Mouse (Mus musculus) forebrain, embryonic 15.5 days (tissue): ENCODE data around the gene Mon1a. TPM values are rescaled to one million over a fixed set of nuclear protein-coding genes. Genes with fewer than 3 reads are reported as not detected.

ENCODE experiments used
- ATAC-seq: fragments of 200-750 bp; cut with Nextera tagmentation; replicated peaks from 2 replicates; pipeline ENCODE4 v1.8.0; 2017; ENCODE audit warnings: mild to moderate bottlenecking, moderate TSS enrichment, moderate library complexity
- H3K27ac ChIP-seq: fragments of 300-500 bp; sonication (generic); replicated peaks from 2 replicates; pipeline ENCODE4 v1.5.1; 2015; ENCODE audit warnings: mild to moderate bottlenecking, inconsistent platforms
- H3K27me3 ChIP-seq: fragments of 300-500 bp; sonication (generic); 2 replicates; pipeline ENCODE4 v1.6.1; 2015; ENCODE audit warnings: inconsistent platforms
- H3K36me3 ChIP-seq: fragments of 300-500 bp; sonication (generic); 2 replicates; pipeline ENCODE4 v1.6.1; 2015; ENCODE audit warnings: mild to moderate bottlenecking, inconsistent platforms
- H3K4me1 ChIP-seq: fragments of 300-500 bp; sonication (generic); 2 replicates; pipeline ENCODE4 v1.6.1; 2015; ENCODE audit warnings: inconsistent platforms
- H3K4me2 ChIP-seq: fragments of 300-500 bp; sonication (generic); replicated peaks from 2 replicates; pipeline ENCODE4 v1.6.1; 2015; ENCODE audit warnings: mild to moderate bottlenecking, inconsistent platforms
- H3K4me3 ChIP-seq: fragments of 300-500 bp; sonication (generic); 2 replicates; pipeline ENCODE4 v1.5.1; 2015; ENCODE audit warnings: mild to moderate bottlenecking, inconsistent platforms
- H3K9ac ChIP-seq: fragments of 300-500 bp; sonication (generic); replicated peaks from 2 replicates; pipeline ENCODE4 v1.6.1; 2015; ENCODE audit warnings: mild to moderate bottlenecking, inconsistent platforms
- H3K9me3 ChIP-seq: fragments of 300-500 bp; sonication (generic); 2 replicates; pipeline ENCODE4 v1.6.1; 2016; ENCODE audit warnings: inconsistent platforms
- WGBS: fragments of 180-500 bp; shearing (Covaris S2); methylation state at CpG from one replicate; pipeline ENCODE4 v1.1.7; 2015; ENCODE audit warnings: mixed read lengths; 5-methylcytosine and 5-hydroxymethylcytosine counted together
- polyA plus RNA-seq: library from polyadenylated mRNA; unstranded; fragments of >200 nt; fragmentation: Nextera tagmentation; extraction: Ambion mirVana; gene quantifications from 2 replicates; pipeline ENCODE4 v1.2.1, GENCODE M21; 2015

Gene Mon1a
- polyA plus RNA-seq, 1 experiment from 2014 or later = 24.5 TPM

- Histone ChIP-seq H3K9ac (peak within 1 kb of the TSS; percentile 55), H3K27me3 (no peaks in the 10 kb centered on the region), H3K36me3 (no peaks in the 10 kb centered on the region), H3K4me1 (peaks cover 22% of the 10 kb centered on the region), H3K4me2 (peak within 1 kb of the TSS; percentile 65), H3K9me3 (no peaks in the 10 kb centered on the region), H3K27ac (no peak within 1 kb of the TSS), H3K4me3 (peak within 1 kb of the TSS; percentile 53)
- WGBS = 6% methylated on average over 3 of the region's 3 CpGs
- 0 out of 2 replicates have a peak, but pooled peaks have one; percentile 4 for ATAC-seq
Measured at GRCm38 (mm10) chr9:107935374-107935773, 47.4 kb downstream of the Mon1a start, which contains the start of gene Camkv. Gene Camkv (plus strand): TSS chr9:107935674.

- peaks cover 22% of the 10 kb centered on the region for H3K4me1 ChIP-seq
- peak; percentile 62 for ATAC-seq
- H3K27me3 ChIP-seq = no peaks in the 10 kb centered on the region
- no peaks in the 10 kb centered on the region for H3K36me3 ChIP-seq
- H3K4me2 ChIP-seq = peak overlapping the region; percentile 65
- peak overlapping the region; percentile 55 for H3K9ac ChIP-seq
- H3K9me3 ChIP-seq = no peaks in the 10 kb centered on the region
- WGBS = under 1% methylated on average over 41 of the region's 41 CpGs
- peak overlapping the region; percentile 53 for H3K4me3 ChIP-seq
- no peak overlapping the region for H3K27ac ChIP-seq
Measured at GRCm38 (mm10) chr9:107935790-107936214, 47.9 kb downstream of the Mon1a start.

GRCm38 (mm10) chr9:107936215-107936822 lies 48.4 kb downstream of the Mon1a start:
- Histone ChIP-seq H3K9ac (peak overlapping the region; percentile 55), H3K36me3 (no peaks in the 10 kb centered on the region), H3K27ac (no peak overlapping the region), H3K4me3 (peak overlapping the region; percentile 53), H3K9me3 (no peaks in the 10 kb centered on the region), H3K4me2 (peak overlapping the region; percentile 65), H3K4me1 (peaks cover 22% of the 10 kb centered on the region), H3K27me3 (no peaks in the 10 kb centered on the region)
- WGBS = under 1% methylated on average over 29 of the region's 29 CpGs
- ATAC-seq = peak; percentile 48

- Histone ChIP-seq H3K9me3 (no peaks in the 10 kb centered on the region), H3K4me3 (peak overlapping the region; percentile 53), H3K27ac (no peak overlapping the region), H3K36me3 (no peaks in the 10 kb centered on the region), H3K4me2 (peak overlapping the region; percentile 65), H3K4me1 (peaks cover 22% of the 10 kb centered on the region), H3K9ac (peak overlapping the region; percentile 55), H3K27me3 (no peaks in the 10 kb centered on the region)
- no peak for ATAC-seq
- 7% methylated on average over 3 of the region's 3 CpGs for WGBS
Measured at GRCm38 (mm10) chr9:107936831-107937230, 48.9 kb downstream of the Mon1a start.

GRCm38 (mm10) chr9:107947241-107948194 lies 59.6 kb downstream of the Mon1a start:
- H3K4me1 ChIP-seq = peaks cover 17% of the 10 kb centered on the region
- no peaks in the 10 kb centered on the region for H3K9me3 ChIP-seq
- no peak overlapping the region for H3K4me3 ChIP-seq
- no peak overlapping the region for H3K27ac ChIP-seq
- H3K27me3 ChIP-seq = no peaks in the 10 kb centered on the region
- no peak for ATAC-seq
- no peak overlapping the region for H3K9ac ChIP-seq
- no peaks in the 10 kb centered on the region for H3K36me3 ChIP-seq
- no peak overlapping the region for H3K4me2 ChIP-seq
- 87% methylated on average over 31 of the region's 31 CpGs for WGBS

- no peak for ATAC-seq
- 86% methylated on average over 13 of the region's 13 CpGs for WGBS
Measured at GRCm38 (mm10) chr9:107949184-107949921, 61.4 kb downstream of the Mon1a start.

GRCm38 (mm10) chr9:107949922-107950235 lies 61.9 kb downstream of the Mon1a start, which contains the start of gene Traip:
Gene Traip (plus strand): TSS chr9:107950136.
- H3K4me1 ChIP-seq = peaks cover 17% of the 10 kb centered on the region
- H3K27me3 ChIP-seq = no peaks in the 10 kb centered on the region
- peak within 1 kb of the TSS; percentile 89 for H3K27ac ChIP-seq
- peak within 1 kb of the TSS; percentile 59 for H3K9ac ChIP-seq
- peak within 1 kb of the TSS; percentile 67 for H3K4me3 ChIP-seq
- H3K4me2 ChIP-seq = peak within 1 kb of the TSS; percentile 65
- no peaks in the 10 kb centered on the region for H3K36me3 ChIP-seq
- H3K9me3 ChIP-seq = no peaks in the 10 kb centered on the region
- ATAC-seq = no peak
- WGBS = 91% methylated on average over 10 of the region's 10 CpGs

More at GRCm38 (mm10) chr9:107949184-107949921, 61.4 kb downstream of the Mon1a start:
- peaks cover 17% of the 10 kb centered on the region for H3K4me1 ChIP-seq
- no peaks in the 10 kb centered on the region for H3K27me3 ChIP-seq
- no peaks in the 10 kb centered on the region for H3K9me3 ChIP-seq
- H3K36me3 ChIP-seq = no peaks in the 10 kb centered on the region
- H3K4me3 ChIP-seq = no peak overlapping the region
- no peak overlapping the region for H3K4me2 ChIP-seq
- H3K9ac ChIP-seq = no peak overlapping the region
- H3K27ac ChIP-seq = no peak overlapping the region

- Histone ChIP-seq H3K36me3 (no peaks in the 10 kb centered on the region), H3K27ac (peak overlapping the region; percentile 89), H3K9me3 (no peaks in the 10 kb centered on the region), H3K4me2 (peak overlapping the region; percentile 65), H3K9ac (peak overlapping the region; percentile 59), H3K4me1 (peaks cover 17% of the 10 kb centered on the region), H3K27me3 (no peaks in the 10 kb centered on the region), H3K4me3 (peak overlapping the region; percentile 67)
- WGBS = 14% methylated on average over 45 of the region's 45 CpGs
- peak; percentile 96 for ATAC-seq
Measured at GRCm38 (mm10) chr9:107950460-107951355, 62.8 kb downstream of the Mon1a start.

Other genes with a start within 250 kb of the Mon1a start
- gene Slc38a3, start 218.6 kb upstream of the Mon1a start, polyA plus RNA-seq = 24.2 and 24.4 TPM in 2 replicates
- gene Gnat1, start 208.4 kb upstream of the Mon1a start, polyA plus RNA-seq = 1.7 and 1.8 TPM in 2 replicates
- 13.7 and 14.6 TPM in 2 replicates for gene Sema3f, start 177.7 kb upstream of the Mon1a start, polyA plus RNA-seq
- 283 and 284 TPM in 2 replicates for gene Rbm5, start 117.2 kb upstream of the Mon1a start, polyA plus RNA-seq
- gene Rbm6, start 14.9 kb upstream of the Mon1a start, polyA plus RNA-seq = 115 and 125 TPM in 2 replicates
- gene Mst1r, start 18.7 kb downstream of the Mon1a start, polyA plus RNA-seq = 1.0 and 1.9 TPM in 2 replicates
- gene Actl11, start 40.3 kb downstream of the Mon1a start, polyA plus RNA-seq = not detected in 2 replicates
- gene Camkv, start 47.5 kb downstream of the Mon1a start, polyA plus RNA-seq = 79.1 and 83.4 TPM in 2 replicates
- 14.0 and 15.7 TPM in 2 replicates for gene Traip, start 62.0 kb downstream of the Mon1a start, polyA plus RNA-seq
- 2.5 and 2.9 TPM in 2 replicates for gene Uba7, start 87.4 kb downstream of the Mon1a start, polyA plus RNA-seq
- 0.64 and 0.83 TPM in 2 replicates for gene Gm20661, start 94.9 kb downstream of the Mon1a start, polyA plus RNA-seq
- gene Inka1, start 97.7 kb downstream of the Mon1a start, polyA plus RNA-seq = 12.6 and 12.8 TPM in 2 replicates
- gene Cdhr4, start 104.3 kb downstream of the Mon1a start, polyA plus RNA-seq = 0.36 and 1.7 TPM in 2 replicates
- gene Gm20662, start 108.2 kb downstream of the Mon1a start, polyA plus RNA-seq = 0.69 TPM in 1 of 2 replicates, not detected in the other
- 101 and 109 TPM in 2 replicates for gene Ip6k1, start 114.3 kb downstream of the Mon1a start, polyA plus RNA-seq
- 19.9 and 22.2 TPM in 2 replicates for gene Gmppb, start 161.1 kb downstream of the Mon1a start, polyA plus RNA-seq
- 3.2 and 3.4 TPM in 2 replicates for gene Amigo3, start 165.0 kb downstream of the Mon1a start, polyA plus RNA-seq
- gene Mst1, start 192.3 kb downstream of the Mon1a start, polyA plus RNA-seq = 0.37 TPM in 1 of 2 replicates, not detected in the other
- gene Rnf123, start 195.2 kb downstream of the Mon1a start, polyA plus RNA-seq = 45.4 and 49.0 TPM in 2 replicates
- gene Apeh, start 206.5 kb downstream of the Mon1a start, polyA plus RNA-seq = 42.3 and 50.5 TPM in 2 replicates